Mouse (Mus musculus) liver, embryonic 14.5 days (tissue): ENCODE measurements around the gene Fbxl18.

Experiments used
- CTCF ChIP-seq: IDR thresholded peaks from 2 replicates; pipeline ENCODE4 v1.5.1; 2016; ENCODE audit warnings: antibody characterized with exemption, low read depth, control low read depth
- EP300 ChIP-seq: IDR thresholded peaks from 2 replicates; pipeline ENCODE4 v1.6.1; 2016; ENCODE audit warnings: antibody characterized with exemption, low read depth

DNA sequence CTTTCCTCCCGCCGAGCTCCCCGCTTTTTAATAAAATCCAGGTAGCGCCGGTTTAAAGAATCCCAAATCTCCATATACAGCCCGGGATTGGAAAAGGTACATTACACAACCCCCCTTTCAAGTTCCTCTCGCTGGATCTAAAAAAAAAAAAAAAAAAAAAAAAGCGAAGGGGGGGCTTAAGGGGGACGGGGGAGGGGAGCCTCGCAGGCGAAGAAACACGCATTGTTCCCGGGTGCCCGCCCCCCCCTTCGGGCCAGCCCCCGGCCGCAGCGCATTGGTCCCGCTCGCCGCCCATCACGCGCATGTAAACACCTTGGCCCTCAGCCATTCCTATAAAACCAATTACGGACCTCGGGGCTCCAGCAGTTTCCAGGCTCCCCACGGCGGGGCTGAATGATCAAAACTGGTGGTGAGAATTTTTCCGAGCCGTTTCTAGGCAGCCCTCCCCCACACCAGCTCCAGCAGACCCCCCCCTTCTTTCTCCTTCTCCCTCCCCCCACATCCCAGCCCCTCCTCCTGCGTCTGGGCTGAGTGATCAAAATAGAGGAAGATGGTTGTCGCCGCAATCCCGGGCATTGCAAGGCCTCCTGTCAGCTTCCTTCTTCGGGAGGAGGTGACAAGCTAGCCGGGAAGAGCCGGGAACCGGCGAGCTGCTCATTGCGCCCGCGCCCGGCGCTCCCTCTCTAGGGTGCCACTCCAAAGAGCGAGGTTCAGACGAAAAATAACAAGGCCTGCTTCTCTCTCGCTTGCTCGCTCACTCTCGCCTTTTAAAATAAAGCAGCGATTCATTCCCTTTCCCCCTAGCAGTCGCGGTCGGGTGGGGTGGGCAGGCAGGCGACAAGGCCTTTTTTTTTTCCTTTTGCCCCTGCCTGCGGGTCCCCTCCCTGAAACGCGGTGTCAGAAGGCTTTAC lies 77.4 kb downstream of the Fbxl18 start, which contains the start of gene Tnrc18:
- TF ChIP-seq CTCF = no peak
- no peak for TF ChIP-seq EP300
